Mouse (Mus musculus) megakaryocyte, embryonic 14.5 days (primary cell): ENCODE measurements around the gene Mfn1. TPM values are rescaled to one million over a fixed set of nuclear protein-coding genes. Genes with fewer than 3 reads are reported as not detected.
A peak's percentile ranks its signal among the peaks of the same experiment; 100 is the strongest.

Source experiments
- H3K27me3 ChIP-seq: replicated peaks from 2 replicates; pipeline ENCODE3; 2012; ENCODE audit warnings: inconsistent platforms
- H3K36me3 ChIP-seq: replicated peaks from 2 replicates; pipeline ENCODE3; 2012; ENCODE audit warnings: low read length, inconsistent platforms, mixed read lengths
- H3K4me1 ChIP-seq: 2 replicates; pipeline ENCODE4 v1.6.1; 2012; ENCODE audit warnings: inconsistent platforms
- H3K4me3 ChIP-seq: replicated peaks from 2 replicates; pipeline ENCODE3; 2012; ENCODE audit warnings: moderate library complexity, mild to moderate bottlenecking, inconsistent platforms
- H3K9me3 ChIP-seq: 2 replicates; pipeline ENCODE4 v1.6.1; 2012; ENCODE audit warnings: inconsistent platforms
- FLI1 ChIP-seq: IDR thresholded peaks from 2 replicates; pipeline ENCODE4 v1.6.1; 2012; ENCODE audit warnings: low read length, inconsistent platforms, mixed read lengths
- GATA1 ChIP-seq: IDR thresholded peaks from 3 replicates; pipeline ENCODE4 v1.6.1; 2012; ENCODE audit warnings: mixed read lengths, low read length, inconsistent platforms, borderline replicate concordance
- polyA plus RNA-seq: library from polyadenylated mRNA; stranded (reverse); fragments of >175 nt; gene quantifications from 2 replicates; pipeline ENCODE4 v1.2.3, GENCODE M21; 2012; ENCODE audit warnings: low replicate concordance; ENCODE audit not compliant: insufficient read depth

The Mfn1 gene
- polyA plus RNA-seq, 1 experiment: 2.7 TPM

DNA sequence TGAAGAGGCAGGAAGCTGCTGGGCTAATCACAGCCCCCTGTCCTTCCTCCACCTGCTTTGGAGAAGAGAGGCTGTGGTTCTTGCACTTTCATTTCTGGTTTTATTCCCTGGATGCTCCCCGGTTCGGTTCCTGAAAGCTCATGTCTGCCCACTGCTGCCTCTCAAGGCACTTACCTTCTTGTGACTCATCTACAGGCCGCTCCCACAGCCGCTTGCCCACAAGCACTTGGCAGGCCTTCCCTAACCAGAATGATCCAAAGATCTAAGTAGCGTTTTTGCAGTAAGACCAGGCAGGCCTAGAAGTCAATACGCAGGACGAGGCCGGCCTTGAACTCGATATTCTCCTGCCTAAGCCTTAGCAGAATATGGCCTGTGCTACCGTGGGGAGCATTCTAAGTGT lies 71.8 kb downstream of the Mfn1 start:
- no peak overlapping the region for H3K4me3 ChIP-seq
- no peak for TF ChIP-seq FLI1
- no peak for TF ChIP-seq GATA1
- H3K27me3 ChIP-seq: no peaks in the 10 kb centered on the region
- peaks cover 47% of the 10 kb centered on the region for H3K4me1 ChIP-seq
- H3K9me3 ChIP-seq: peaks cover 24% of the 10 kb centered on the region
- peaks cover 37% of the 10 kb centered on the region for H3K36me3 ChIP-seq

DNA sequence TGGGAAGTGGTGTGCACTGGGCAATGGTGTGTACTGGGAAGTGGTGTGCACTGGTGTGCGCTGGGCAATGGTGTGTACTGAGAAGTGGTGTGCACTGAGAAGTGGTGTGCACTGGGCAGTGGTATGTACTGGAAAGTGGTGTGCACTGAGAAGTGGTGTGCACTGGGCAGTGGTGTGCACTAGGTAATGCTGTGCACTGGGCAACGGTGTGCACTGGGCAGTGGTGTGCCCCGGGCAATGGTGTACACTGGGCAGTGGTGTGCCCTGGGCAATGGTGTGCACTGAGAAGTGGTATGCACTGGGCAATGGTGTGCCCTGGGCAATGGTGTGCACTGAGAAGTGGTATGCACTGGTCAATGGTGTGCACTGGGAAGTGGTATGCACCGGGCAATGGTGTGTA lies 80.0 kb downstream of the Mfn1 start:
- peaks cover 11% of the 10 kb centered on the region for H3K9me3 ChIP-seq
- H3K36me3 ChIP-seq: peaks cover 12% of the 10 kb centered on the region
- TF ChIP-seq GATA1 (no peak), FLI1 (no peak)
- H3K4me3 ChIP-seq: peak overlapping the region; percentile 12
- H3K4me1 ChIP-seq: peaks cover 27% of the 10 kb centered on the region
- H3K27me3 ChIP-seq: peaks cover 2% of the 10 kb centered on the region

DNA sequence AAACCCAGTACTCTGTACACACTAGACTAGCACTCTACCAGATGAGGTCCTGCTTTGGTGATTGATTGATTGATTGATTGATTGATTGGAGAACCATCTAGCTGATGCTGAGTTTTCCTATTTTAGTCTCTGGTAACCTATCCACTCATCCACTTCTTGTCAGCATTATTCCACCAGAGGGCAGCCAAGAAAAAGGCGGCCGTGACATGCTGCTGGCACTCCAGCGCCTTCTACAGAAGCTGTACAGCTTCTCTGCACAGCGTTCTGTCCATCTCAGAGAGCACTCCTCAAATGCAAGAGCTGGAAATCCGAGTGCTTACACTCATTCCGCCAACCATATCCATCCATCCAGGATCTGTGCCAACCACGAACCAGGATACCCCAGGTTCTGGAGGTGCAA lies 81.3 kb downstream of the Mfn1 start:
- Histone ChIP-seq H3K27me3 (peaks cover 4% of the 10 kb centered on the region), H3K36me3 (peaks cover 7% of the 10 kb centered on the region), H3K4me3 (no peak overlapping the region), H3K9me3 (peaks cover 6% of the 10 kb centered on the region; the same call in 1 of the 2 replicates), H3K4me1 (peaks cover 38% of the 10 kb centered on the region)
- no peak for TF ChIP-seq GATA1
- no peak for TF ChIP-seq FLI1

DNA sequence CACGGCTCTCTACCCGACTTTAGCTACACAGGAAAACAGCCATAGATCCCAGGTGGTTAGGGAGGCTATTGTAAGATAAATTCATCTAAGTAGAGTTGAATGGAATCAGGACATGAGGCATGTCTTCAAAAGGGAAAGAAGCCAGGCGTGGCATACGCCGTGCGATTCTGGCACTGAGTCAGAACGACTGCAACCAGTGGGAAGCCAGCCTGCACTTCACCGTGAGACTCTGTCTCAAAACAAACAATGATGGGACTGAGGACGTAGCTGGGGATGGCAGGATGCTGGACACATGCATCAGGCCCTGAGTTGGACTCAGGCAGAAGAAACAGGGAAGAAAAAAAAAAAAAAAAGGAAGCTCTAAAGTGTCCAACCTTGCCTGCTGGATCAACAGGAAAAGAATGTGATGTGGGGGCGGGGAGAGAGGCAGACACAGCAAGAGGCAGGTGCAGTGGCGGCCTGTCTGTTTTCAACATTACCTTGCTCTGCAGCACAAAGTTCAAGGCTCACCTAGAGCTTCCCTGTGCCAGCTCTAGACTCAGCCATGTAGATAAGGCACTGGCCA lies 82.4 kb downstream of the Mfn1 start:
- Histone ChIP-seq H3K4me3 (peak overlapping the region; percentile 17), H3K27me3 (peaks cover 5% of the 10 kb centered on the region), H3K4me1 (peaks cover 42% of the 10 kb centered on the region), H3K9me3 (peaks cover 6% of the 10 kb centered on the region; the same call in 1 of the 2 replicates), H3K36me3 (peaks cover 7% of the 10 kb centered on the region)
- TF ChIP-seq FLI1: no peak
- TF ChIP-seq GATA1: no peak

DNA sequence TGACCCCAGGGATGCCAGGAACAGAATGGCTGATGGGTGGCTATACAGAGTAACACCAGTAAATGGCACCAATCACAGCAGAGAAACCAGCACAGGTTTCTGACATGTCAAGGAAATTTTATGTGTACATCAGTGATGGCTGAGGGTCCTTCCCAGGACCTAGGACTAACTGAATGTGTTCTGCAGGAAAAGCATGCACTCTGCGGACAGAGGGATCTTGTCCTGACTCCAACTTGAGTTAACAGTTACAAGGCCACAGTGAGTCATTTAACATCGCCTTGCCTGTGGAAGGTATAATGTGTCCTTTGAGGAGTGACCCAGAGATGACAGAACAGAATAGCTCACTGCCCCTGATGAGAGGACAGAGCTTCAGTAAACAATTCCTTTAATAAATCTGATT lies 85.5 kb downstream of the Mfn1 start:
- Histone ChIP-seq H3K36me3 (peaks cover 7% of the 10 kb centered on the region), H3K4me3 (peak overlapping the region; percentile 33), H3K4me1 (peaks cover 51% of the 10 kb centered on the region), H3K27me3 (peaks cover 13% of the 10 kb centered on the region), H3K9me3 (peaks cover 6% of the 10 kb centered on the region; the same call in 1 of the 2 replicates)
- TF ChIP-seq GATA1 (no peak), FLI1 (no peak)

DNA sequence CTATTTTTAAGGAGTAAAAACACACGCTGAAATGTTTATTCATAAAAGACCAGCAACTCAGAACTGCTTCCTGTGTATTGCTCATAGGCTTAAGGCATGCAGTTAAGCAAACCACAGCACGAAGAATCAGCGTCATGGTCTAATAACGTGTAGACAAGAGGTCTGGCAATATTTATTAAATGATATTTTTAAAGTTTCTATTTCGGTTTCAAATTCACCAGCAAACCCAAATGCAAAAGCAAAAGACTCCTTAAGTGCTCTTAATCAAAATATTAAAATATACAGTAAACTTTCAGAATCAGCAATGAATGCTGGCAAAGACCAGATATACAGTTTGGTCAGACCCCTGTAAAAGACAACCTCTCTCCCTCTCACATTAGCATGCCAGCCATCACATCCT lies 86.1 kb downstream of the Mfn1 start:
- TF ChIP-seq FLI1 (no peak), GATA1 (no peak)
- Histone ChIP-seq H3K4me1 (peaks cover 55% of the 10 kb centered on the region), H3K27me3 (peaks cover 13% of the 10 kb centered on the region), H3K9me3 (peaks cover 6% of the 10 kb centered on the region; the same call in 1 of the 2 replicates), H3K4me3 (peak overlapping the region; percentile 94), H3K36me3 (peaks cover 7% of the 10 kb centered on the region)

DNA sequence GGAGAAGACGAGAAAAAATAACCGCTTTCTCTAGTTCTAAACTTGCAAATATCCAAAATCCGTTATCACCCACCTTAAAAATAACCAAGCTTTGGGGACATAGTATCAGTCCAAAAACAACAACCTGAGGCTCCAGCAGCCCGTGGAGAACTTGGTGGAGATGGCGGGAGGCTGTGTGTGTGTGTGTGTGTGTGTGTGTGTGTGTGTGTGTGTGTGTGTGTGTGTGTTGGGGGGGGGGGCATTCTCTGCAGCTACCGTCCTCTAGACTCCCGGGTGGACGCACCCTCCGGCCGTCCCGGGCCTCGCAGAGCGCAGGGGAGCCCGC lies 86.7 kb downstream of the Mfn1 start:
- peaks cover 13% of the 10 kb centered on the region for H3K27me3 ChIP-seq
- H3K4me3 ChIP-seq: peak overlapping the region; percentile 94
- H3K36me3 ChIP-seq: peaks cover 7% of the 10 kb centered on the region
- TF ChIP-seq FLI1 (no peak), GATA1 (no peak)
- peaks cover 52% of the 10 kb centered on the region for H3K4me1 ChIP-seq
- H3K9me3 ChIP-seq: peaks cover 6% of the 10 kb centered on the region; the same call in 1 of the 2 replicates

DNA sequence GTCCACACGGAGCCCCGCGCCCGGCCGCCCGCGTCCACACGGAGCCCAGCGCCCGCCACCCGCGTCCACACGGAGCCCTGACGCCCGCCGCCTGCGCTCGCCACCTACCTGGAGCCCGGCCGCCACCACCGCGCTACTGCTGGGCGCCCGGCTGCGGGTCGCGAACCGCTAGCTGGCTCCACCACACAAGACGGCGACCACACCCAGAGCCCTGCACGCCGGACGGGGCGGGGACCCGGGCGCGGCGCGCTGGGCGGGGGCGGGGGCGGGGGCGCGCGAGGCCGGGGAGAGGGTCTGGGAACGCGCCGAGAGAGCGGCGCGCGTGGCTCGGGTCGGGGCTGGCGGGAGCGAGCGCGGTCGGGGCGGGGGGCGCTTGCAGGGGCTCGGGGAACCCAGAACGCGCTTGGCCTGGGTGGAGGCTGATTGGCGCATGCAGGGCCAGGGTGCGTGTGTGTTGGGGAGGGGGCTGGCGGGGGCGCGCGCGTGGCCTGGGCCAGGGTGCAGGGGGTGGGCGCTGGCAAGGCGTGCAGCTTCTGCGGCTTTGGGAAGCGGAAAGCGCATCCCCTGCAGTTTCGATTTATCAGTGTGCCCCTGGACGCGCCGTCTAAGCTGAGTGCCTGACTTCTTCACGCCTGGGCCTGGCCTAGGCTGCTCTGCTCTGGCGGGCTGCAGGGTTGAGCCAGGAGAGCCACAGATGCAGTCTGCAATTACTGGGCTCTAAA lies 87.2 kb downstream of the Mfn1 start, which contains the start of gene Gnb4:
Gene Gnb4, minus strand, starts transcription at position 255 of the 722 bp plus-strand sequence.
- peaks cover 13% of the 10 kb centered on the region for H3K27me3 ChIP-seq
- H3K4me3 ChIP-seq: peak within 1 kb of the TSS; percentile 94
- peaks cover 7% of the 10 kb centered on the region for H3K36me3 ChIP-seq
- H3K9me3 ChIP-seq: peaks cover 6% of the 10 kb centered on the region; the same call in 1 of the 2 replicates
- peaks cover 48% of the 10 kb centered on the region for H3K4me1 ChIP-seq
- TF ChIP-seq FLI1: no peak
- TF ChIP-seq GATA1: no peak

DNA sequence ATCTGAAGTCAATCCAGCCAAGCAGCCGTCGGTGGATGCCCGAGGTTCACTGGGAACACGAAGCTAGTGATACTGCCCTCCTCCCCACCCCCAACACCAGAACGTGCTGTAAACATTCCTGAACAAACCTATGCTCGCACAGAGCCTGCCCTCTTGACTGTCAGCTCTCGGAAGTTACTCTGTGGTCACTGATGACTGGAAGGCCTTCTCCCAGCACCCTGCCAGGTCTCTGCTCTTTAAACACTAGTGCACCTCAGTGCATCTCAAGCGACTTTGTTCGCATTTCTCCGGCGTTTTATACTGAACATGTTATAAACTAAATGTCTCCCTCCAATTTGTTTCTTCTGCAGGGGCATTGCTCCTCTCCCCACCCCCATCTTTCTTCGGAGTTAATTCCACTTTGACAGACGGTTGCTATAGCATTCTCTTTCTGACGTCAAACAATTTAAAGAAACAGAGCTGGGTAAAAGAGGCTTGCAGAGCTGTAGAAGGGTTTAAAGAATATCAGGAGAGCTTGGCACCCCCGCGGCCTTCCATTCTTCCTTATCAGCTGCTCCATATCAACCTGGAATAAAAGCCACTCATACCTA lies 87.9 kb downstream of the Mfn1 start:
- peak overlapping the region; percentile 94 for H3K4me3 ChIP-seq
- H3K27me3 ChIP-seq: peaks cover 13% of the 10 kb centered on the region
- TF ChIP-seq GATA1 (no peak), FLI1 (no peak)
- peaks cover 6% of the 10 kb centered on the region; the same call in 1 of the 2 replicates for H3K9me3 ChIP-seq
- H3K4me1 ChIP-seq: peaks cover 48% of the 10 kb centered on the region
- peaks cover 6% of the 10 kb centered on the region for H3K36me3 ChIP-seq

DNA sequence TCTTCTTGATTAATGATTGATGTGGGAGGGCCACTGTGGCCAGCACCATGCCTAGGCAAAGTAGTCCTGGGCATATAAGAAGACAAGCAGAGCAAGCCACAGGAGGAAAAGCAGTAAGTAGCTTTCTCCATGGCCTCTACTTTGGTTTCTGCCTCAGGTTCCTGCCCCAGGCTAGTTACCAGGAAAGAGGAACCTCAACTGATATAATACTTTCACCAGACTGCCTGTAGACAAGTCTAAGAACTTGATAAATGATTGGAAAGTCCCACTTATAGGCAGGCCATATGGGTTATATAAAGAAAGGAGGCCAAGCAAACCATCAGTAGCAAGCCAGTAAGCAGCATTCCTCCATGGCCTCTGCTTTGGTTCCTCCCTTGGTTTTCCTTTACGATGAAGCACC lies 92.4 kb downstream of the Mfn1 start:
- Histone ChIP-seq H3K9me3 (no peaks in the 10 kb centered on the region), H3K4me3 (no peak overlapping the region), H3K27me3 (peaks cover 10% of the 10 kb centered on the region), H3K36me3 (no peaks in the 10 kb centered on the region), H3K4me1 (peaks cover 29% of the 10 kb centered on the region)
- TF ChIP-seq FLI1 (no peak), GATA1 (no peak)
